Mouse (Mus musculus) liver, postnatal 0 days (tissue): ENCODE data around the gene Dgkb.

Source experiments
- CTCF ChIP-seq: sonication (generic); IDR thresholded peaks from 2 replicates; pipeline ENCODE4 v1.5.1; 2016; ENCODE audit warnings: antibody characterized with exemption, low read depth
- EP300 ChIP-seq: IDR thresholded peaks from 2 replicates; pipeline ENCODE4 v1.6.1; 2016; ENCODE audit warnings: antibody characterized with exemption, low read depth, mild to moderate bottlenecking

DNA sequence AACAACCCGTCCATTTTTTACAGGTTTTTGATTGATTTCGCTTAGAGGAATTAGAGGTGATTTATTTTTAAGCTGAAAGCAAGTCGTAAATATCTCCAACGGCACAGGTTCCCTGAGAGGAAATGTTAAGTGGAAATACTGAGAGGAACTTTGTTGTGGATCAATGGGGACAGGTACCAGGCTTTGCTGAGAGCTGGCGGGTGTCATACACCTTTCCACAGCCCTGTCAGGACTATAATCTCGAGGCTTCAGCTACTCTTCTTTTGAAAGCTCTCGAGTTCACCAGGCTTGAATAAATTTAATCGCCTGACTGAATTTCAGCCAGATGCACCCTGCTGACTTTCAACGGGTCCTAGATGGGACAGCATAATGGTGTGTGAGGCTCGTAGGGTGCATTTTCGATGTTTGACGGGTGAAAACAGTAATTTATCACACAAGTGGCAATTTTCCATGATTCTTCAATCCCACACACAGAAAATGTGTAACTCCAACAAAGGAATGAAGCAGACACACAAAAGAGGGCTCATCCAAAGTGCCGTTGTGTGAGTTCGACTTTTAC, 580.3 kb downstream of the Dgkb start:
- TF ChIP-seq CTCF (no peak), EP300 (no peak)
